Mouse (Mus musculus): ENCODE measurements around the gene Rnf121.
"Not testable (repeated sequence)": the region's sequence is repeated elsewhere in the genome, so short reads cannot be mapped to it uniquely, and the experiment has no call there.

Gene Rnf121

GRCm38 (mm10) chr7:102064655-102065045 is 619 bp downstream of the Rnf121 start:
- DNase-seq (ENCODE audit: low spot score in 2 of 2) = no peak

DNA sequence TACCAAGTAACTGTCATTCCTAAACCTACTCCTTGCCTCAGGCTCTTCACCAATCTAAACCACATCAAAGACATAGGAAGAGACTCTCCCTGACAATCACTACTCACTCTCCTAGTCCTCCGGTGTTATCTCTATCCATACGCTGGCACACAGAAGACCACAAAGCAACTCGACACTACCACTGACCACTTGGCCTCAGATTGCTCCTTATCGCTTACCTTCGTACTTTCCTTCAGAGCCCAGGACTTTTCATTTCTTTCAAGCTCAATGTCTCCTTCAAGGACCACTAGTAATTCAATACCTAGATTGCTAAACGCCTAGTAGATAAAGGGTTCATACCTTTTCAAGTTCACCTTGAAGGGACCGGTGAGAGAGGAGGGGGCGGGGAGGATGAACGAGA is 1.4 kb downstream of the Rnf121 start:
- no peak for DNase-seq (ENCODE audit: low spot score in 2 of 2)

DNA sequence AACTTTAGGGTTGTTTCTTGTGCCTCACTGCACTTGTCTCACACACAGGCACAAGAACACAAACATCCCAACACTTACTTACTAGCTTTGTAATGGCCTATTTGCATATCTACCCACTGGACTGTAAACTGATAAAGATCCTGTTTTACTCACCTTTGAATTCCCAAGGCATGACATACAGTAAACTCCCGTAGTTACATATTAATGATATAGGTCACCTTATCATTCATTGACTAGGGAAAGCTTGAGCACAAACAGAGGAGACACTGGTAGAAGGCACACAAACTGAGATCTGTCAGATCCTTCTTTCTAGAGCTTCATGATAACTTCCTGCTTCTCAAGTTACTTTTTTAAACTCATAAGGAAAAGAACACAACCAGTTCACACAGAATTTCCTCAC is 3.1 kb downstream of the Rnf121 start:
- no peak for DNase-seq (ENCODE audit: low spot score in 2 of 2)

DNA sequence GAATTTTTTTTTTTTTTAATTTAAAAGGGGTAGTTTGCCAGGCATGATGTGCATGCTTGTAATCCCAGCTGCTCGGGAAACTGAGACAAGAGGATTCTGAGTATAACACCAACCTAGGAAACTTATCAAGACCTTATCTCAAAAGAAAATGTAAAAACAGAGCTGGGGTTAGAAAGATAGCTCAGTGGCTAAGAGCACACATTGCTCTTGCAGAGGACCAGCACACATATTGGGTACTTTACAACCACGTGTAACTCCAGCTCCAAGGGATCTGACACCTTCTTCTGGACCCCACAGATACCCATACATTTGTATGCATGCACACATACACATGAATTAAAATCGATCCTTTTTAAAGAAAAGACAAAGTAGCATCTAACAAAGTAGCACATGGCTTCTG is 3.9 kb downstream of the Rnf121 start:
- DNase-seq (ENCODE audit: low spot score in 2 of 2) = no peak

- DNase-seq (ENCODE audit: low spot score in 2 of 2) = not testable (repeated sequence)
Measured at GRCm38 (mm10) chr7:102048524-102048923, 16.7 kb downstream of the Rnf121 start.

DNA sequence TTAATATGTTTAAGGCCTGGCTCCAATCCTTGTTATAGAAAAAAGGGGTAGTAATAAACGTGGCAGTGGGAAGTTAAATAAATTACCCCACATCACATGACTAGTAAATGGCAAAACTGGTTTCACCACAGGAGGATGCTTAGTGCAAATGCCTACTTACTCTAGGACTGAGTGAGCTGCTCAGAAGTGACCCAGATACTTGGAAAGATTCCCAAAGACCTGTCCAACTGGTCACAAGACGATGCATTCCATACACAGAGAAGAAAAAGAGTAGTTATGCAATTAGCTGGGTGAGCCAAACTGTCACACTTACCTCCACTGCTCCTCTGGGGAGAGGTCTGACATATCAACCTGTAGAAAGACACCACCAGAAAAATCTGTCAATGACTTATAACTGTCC is 23.0 kb downstream of the Rnf121 start:
- no peak for DNase-seq (ENCODE audit: low spot score in 2 of 2)

GRCm38 (mm10) chr7:102037318-102037717 is 28.0 kb downstream of the Rnf121 start:
- no peak for DNase-seq (ENCODE audit: low spot score in 2 of 2)

DNA sequence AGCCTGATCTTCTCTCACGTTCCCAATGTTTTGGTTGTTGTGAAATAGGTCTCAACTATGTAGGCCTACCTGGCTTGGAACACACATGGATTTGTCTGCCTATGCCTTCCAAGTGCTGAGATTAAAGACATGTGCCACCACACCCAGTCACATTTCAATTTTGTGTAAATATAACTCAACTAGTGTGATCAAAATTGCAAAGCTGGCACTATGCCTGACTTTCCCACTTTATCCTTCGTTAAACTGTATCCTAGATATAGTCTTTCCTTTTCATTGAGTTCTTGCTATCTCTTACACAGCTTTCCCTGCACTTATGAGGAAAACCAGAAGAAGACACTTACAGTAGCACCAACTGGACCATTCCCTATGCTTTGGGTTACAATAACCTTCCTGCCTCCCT is 29.7 kb downstream of the Rnf121 start:
- DNase-seq (ENCODE audit: low spot score in 2 of 2) = no peak

- no peak for DNase-seq (ENCODE audit: low spot score in 2 of 2)
Measured at GRCm38 (mm10) chr7:102034904-102035303, 30.4 kb downstream of the Rnf121 start.

DNA sequence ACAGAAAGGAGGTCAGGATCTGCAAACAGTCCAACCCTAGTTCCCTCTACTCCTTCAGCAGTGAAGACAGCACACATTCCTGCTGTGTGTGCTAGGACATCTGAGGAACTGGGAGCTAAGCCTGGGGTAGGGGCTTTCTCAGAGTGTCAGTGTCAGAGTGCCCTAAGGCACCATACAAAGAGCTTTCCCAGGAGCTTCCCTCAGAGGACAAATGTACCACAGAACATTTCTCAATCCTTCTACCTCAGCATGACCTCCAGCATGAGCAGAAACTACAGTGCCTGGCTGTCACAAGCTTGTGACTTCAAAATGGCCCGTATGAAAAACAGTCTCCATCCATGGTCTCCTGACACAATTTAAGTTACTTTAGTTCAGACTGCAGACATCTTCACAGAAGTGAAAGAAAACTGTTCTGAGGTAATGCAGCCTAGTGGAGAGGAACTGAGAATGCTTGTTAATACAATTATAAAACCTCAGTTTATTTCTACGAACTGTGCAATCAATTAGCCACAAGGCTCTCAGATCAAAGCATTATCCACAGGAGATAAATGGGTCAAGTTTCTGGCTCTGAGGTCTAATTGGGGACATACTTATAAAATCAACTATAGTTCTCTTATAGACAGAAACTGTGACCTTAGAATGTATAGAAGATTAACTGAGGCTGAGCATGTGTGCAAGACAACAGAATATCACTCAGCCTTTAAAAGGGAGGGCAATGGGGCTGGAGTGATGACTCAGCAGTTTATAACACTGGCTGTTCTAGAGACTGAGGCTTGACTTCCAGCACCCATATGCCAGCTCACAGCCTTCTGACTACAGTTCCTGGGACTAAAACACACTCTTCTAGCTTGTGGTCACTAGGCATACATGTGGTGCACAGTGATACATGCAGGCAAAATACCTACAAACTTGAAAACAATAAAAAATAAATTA is 39.8 kb downstream of the Rnf121 start:
- DNase-seq (ENCODE audit: low spot score in 2 of 2) = no peak

DNA sequence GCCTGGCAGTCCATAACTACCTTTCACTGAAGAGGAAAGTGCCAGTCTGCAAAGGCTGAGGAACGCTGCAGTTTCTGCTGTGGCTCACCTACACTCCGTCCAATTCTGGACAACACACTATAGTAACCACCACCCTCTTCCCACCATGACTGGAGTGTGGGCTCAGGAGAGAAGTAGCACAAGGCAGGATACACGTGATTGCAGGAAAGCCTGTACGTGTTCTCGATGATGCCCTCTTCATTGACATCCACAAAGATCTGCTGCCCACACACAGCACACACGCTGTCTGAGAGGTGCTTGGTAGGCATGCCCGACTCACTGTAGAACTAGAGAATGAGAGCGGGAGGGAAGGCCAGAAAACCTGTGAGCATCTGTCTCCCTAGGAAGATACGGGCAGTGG is 41.4 kb downstream of the Rnf121 start:
- no peak for DNase-seq (ENCODE audit: low spot score in 2 of 2)

DNA sequence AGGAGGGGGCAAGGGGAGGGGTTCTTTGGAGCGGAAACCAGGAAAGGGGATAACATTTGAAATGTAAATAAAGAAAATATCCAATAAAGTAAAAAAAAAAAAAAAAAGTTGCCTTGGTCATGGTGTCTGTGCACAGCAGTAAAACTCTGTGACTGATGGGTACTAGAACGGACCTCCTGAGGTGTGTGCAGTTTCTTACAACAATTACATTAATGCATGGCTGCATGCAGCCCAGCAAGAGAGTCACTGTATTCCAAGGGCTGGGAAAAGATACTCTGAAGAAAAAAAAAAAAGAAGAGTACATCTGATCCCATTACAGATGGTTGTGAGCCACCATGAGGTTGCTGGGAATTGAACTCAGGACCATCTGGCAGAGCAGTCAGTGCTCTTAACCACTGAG is 44.3 kb downstream of the Rnf121 start:
- DNase-seq (ENCODE audit: low spot score in 2 of 2) = not testable (repeated sequence)

DNA sequence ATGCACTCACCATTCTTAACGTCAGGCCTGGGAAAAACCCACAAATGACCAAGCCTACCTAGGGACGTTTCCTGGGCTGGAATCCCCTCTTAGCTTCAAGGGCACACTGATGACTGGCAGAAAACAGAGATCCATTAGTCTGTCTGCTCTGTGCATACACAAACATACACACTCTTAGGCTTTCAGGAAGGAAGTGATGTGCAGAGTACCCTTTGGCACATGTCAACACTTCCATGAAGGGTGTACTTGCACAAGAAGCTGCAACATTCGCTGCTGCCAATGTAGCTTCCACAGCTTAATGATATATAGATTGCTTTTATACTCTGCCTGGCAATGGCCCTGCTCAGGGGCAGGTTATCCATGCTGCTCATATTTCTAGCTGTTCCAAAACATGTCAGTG is 45.9 kb downstream of the Rnf121 start:
- no peak for DNase-seq (ENCODE audit: low spot score in 2 of 2)

DNA sequence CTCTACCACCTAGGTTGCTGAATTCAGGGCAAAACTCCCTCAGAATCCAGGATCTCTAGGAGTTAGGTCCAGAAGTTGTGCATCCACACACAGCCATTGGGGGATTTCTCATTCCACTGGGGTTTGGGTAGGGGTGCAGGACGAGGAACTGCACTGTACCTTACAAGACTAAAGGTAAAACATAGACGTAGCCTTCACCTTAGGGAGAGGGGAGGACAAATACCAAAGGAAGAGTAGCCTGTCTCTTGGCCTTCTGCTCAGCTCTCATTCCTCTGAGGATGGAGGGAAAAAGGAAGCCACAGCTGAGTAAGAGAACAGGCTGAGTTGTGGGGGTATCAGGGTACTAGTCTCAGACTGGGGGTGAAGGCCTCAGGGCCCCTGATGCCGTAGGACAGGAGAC is 46.7 kb downstream of the Rnf121 start, which contains the start of gene Il18bp:
TSS of gene Il18bp (minus strand) at position 101 of the 400 bp plus-strand sequence.
- DNase-seq (ENCODE audit: low spot score in 2 of 2) = no peak

DNA sequence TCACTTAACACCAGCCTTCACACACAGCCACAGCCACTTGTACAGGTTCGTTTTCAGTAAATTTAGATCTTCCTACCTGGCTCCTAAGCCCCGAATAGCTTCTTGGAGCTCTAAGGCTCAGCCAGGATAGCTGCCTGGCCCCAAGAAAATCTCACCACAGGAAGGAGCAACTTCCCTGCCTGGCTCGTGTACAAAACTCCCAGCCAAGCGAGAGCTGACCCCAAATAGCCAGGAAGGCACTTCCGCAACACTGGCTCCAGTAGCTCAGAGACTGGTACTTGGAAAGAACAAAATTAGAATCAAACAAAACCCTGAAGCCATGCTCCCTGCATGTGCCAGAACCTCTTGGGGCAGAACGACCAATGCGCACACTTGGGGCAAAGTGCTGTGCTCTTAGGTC is 47.2 kb downstream of the Rnf121 start:
- DNase-seq (ENCODE audit: low spot score in 2 of 2) = no peak

GRCm38 (mm10) chr7:102017452-102017851 is 47.8 kb downstream of the Rnf121 start:
- DNase-seq (ENCODE audit: low spot score in 2 of 2) = no peak

GRCm38 (mm10) chr7:102016936-102017335 is 48.3 kb downstream of the Rnf121 start:
- DNase-seq (ENCODE audit: low spot score in 2 of 2) = no peak

DNA sequence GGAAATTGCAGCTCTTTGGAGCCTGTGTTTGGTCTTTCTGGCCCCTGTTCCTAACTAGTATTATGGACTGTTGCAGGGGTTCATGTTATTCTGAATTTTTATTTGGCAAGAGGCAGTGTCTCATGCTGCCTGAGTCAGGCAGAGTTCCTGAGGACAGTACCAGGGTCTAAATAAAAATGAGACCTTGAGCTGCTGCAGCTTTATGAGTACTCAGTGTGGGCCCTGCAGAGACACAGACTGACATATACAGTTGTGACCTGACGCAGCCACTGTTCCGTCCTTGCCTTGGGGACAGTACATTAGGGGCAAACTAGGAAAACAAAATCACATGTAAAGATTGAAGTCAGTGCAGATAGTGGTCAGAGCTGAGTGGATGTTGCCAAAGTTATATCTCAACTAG is 50.3 kb downstream of the Rnf121 start:
- no peak for DNase-seq (ENCODE audit: low spot score in 2 of 2)

DNA sequence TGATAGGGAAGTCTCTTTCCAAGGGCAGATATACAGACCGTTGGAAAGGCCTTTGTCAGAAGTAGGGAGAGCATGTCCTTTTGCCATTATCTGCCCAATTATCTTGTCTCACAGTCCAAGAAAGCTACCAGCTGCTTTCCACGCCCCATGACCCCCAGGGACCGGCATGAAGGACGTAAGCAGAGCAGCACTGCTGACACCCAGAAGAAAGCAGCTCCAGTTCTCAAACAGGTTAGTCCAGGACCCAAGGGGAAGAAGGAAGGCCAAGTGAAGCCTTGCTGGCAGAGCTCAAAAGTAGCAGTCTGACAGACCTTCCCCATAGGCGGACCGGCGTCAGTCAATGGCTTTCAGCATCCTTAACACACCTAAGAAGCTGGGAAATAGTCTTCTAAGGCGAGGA is 51.9 kb downstream of the Rnf121 start:
- no peak for DNase-seq (ENCODE audit: low spot score in 2 of 2)

GRCm38 (mm10) chr7:102011855-102012254 is 53.4 kb downstream of the Rnf121 start:
- DNase-seq (ENCODE audit: low spot score in 2 of 2) = no peak

DNA sequence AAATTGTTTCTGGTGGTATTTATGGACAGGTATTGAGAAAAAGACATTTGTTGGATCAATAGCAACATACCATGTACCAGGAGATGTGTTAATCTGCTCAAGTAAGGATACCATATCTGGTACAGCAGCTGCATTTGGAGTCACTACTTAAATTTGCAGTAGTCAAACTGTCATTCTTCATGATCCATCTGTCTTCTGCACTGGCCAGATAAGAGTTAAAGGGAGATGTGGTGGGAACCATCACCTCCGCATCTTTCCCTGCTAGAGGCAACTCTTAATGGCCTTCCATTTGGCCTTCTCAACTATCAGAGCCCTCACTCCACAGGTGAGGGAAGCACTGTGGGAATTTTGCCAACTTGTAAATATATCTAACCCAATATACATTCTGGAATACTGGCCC is 58.7 kb downstream of the Rnf121 start:
- DNase-seq (ENCODE audit: low spot score in 2 of 2) = no peak

- no peak for DNase-seq (ENCODE audit: low spot score in 2 of 2)
Measured at GRCm38 (mm10) chr7:102000921-102001630, 64.2 kb downstream of the Rnf121 start.

- DNase-seq (ENCODE audit: low spot score in 2 of 2) = no peak
Measured at GRCm38 (mm10) chr7:102000296-102000695, 65.0 kb downstream of the Rnf121 start.

All from frontal cortex, postnatal 25 days (tissue).